Mouse (Mus musculus) telencephalon, adult 2 months (tissue): Measurements from ENCODE around the gene Jdp2.
"Not testable (repeated sequence)": the region's sequence is repeated elsewhere in the genome, so short reads cannot be mapped to it uniquely, and the experiment has no call there.

Experiments
- DNase-seq: peaks from one replicate; pipeline ENCODE4 v3.0.0-alpha.2; 2011; ENCODE audit warnings: low read depth, low spot score

The Jdp2 gene

DNA sequence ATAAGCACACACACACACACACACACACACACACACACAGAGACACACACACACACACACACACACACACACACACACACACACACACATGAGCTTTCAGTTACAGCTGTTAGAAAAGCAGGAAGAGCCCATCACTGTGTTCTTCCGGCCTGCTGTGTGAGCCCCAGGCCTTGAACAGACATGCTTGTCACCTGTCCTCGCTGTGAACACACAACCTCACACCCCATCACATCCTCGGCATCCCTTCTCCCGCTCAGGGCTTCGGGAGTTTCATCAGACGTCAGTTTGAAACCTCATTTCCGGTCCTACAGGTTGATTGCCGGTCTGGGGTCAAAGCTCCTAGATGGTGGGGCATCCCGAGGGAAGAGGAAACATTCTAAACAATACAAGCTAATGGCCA lies 39.1 kb downstream of the Jdp2 start:
- no peak for DNase-seq

DNA sequence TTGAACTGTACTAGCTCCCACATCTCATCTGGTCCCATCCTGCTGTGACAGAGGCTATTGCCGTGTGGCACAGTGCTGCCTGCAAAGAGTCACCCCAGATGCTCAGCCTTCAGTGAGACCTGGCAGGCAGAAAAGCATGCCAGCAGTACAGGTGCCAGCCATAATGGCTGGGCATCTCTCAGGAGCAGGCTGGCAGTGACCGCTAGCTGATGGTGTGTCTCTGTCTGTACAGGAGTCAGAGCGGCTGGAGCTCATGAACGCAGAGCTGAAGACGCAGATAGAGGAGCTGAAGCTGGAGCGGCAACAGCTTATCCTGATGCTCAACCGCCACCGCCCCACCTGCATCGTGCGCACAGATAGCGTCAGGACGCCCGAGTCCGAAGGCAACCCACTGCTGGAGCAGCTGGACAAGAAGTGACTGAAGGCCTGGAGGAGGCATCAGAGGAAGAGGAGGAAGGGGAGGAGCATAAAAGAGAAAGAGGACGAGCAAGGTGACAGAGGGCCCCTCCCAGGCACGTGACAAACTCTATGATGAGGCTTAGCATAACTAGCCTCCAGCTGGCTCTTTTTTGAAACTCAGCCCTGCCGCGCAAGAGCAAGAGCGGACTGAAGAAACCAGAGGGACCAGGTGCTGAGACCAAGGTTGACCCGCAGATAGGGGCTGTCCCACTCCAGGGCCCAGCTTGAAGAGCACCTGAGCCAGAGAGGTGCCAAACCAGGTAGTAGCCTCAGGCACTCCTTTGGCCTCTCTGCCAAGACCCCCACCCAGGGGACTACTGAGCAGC lies 39.9 kb downstream of the Jdp2 start:
- DNase-seq, result no peak

DNA sequence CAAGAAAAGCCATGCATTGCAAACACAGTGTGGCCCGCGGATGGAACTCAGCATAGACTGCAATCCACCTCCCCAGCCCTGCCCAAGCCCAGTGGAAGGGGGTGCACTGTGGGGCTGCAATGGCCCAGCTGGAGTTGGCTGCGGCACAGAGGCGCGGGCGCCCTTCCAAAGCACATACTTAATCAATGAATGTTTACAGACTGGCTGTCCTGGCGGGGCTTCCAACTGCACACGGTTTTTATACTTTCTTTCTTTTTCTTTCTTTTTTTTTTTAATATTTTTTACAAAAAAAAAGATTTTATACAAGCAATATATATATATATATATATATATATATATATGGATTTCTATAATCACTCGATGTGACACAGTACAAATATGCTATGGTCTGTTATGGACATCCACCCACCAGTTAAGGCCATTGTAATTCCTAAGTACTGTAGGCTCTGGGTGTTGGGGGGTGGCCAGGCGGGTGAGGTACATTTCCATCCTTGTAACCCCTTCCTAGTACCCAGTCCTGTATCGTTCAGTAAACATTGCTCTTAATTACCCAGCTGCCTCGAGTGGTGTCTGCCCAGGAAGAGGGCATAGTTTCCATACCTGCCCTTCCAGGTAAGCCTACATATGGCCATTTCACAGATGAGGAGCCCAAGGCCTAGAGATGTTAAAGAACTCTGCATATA lies 40.6 kb downstream of the Jdp2 start:
- DNase-seq, result no peak

DNA sequence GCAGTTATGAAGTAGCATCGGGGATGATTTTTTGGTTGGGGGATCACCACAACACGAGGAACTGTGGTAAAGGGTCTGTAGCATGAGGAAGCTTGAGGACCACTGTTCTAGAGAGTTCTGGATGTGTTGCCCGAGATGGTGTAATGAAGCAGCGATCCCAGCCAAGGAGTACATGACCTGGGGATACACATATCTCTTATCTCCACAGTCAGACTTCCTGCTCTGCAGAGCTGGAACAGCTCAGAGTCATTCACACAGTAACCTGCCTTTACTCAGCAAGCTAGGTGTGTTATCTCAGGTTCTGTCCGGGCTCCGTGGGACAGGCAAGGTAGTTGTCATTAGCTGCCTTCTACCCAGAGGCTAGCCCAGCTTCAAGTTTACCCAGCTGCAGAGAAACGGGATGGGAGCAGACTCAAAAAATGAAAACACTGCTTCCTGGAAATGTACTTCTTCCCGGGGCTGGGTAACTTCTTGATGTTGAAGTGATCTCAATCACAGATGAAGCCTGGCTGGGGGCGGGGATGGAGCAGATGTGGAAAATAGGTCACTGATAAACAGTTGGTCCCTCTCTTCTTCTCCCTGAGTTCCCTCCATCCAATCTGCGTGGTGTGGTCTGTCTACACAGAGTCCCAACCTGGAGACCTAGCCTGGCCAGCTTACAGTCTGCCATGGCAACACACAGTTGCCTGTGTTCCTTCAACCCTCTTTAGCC lies 42.2 kb downstream of the Jdp2 start:
- DNase-seq, result no peak

DNA sequence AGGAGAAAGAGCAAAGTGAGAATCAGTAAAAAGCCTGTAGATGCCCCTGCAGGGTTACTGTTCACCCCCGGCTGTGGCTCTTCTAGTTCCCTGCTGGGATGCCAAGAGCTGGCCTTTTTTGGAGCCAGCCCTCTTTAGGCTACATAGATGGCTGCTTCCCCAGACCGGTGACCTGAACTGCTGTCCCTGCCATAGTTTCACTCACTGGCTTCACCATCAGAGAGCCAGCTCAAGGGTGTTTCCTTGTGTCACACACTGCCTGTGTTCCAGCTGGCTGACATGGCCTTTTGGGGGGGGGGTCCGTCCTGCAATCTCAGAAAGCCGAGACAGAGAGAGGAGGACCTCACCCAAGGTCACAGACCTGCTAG lies 42.7 kb downstream of the Jdp2 start:
- DNase-seq, result no peak

DNA sequence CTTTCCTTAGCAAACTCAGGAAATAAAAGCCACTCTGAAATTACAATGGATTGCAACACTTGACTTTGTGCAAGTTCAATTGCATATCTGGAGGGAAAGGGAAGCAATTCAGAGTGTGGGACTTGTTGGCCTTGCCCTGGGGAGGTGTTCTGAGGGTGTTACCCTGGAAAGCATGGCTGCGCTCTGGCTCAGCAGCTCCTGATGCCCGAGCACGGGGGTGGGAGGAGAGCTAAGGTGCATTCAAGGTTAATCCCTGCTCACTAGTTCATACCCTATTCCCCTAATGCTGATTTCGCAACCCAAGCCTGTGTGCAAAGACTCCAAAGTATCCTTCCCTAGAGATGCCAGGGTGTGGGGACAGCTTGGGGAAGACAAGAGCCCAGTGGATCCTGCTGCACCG lies 44.9 kb downstream of the Jdp2 start:
- DNase-seq, result no peak

DNA sequence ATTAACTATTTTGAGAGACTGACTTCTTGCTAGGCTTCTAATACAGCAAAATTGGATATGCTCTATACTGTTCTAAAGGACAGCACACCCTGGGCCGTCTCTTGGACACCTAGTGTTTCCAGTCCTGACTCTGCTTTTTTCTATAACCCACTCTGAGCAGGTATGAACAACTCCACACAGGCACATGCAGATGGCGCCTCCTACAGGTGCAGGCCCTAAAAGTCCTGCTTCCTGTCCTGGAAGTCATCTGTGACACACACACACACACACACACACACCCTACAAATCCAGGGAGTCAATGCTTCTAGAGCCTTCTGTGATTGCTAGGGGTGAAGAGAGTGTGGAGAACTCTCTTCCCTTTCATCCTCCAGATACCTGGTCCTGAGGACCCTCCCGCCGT lies 46.8 kb downstream of the Jdp2 start:
- DNase-seq, result no peak

DNA sequence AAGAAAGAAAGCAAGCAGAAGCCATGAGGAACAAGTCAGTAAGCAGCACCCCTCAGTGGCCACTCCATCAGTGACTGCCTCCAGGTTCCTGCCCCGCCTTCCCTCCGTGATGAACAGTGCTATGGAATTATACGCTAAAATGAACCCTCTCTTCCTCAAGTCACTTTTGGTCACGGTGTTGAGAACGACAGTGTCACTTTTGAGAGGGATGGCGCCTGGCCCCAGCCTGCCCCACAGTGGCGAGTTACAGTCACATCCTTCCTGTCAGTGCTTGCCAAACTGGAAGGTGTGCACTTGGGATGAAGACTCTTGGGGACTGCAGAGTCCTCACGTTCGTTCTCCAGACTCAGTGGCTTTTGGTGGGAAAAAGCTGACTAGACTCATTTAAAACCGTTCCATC lies 48.5 kb downstream of the Jdp2 start:
- DNase-seq, result no peak

DNA sequence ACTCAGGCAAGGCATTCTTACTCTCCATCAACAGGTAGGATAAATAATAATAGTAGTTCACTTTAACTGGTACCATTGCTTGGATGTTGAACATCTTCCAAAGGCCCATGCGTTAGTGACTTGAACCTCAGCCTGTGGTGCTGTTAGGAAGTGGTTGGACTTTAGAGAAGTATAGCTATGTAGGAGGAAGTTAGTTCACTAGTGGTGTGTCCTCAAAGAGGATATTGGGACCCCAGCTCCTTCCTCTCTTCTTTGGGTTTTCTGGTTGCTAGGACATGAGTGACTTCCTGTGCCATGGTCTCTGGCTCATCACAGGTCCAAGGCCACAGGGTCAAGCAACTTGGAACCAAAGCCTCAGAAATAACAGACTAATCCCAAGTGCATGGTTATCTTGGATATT lies 49.1 kb downstream of the Jdp2 start:
- no peak for DNase-seq

DNA sequence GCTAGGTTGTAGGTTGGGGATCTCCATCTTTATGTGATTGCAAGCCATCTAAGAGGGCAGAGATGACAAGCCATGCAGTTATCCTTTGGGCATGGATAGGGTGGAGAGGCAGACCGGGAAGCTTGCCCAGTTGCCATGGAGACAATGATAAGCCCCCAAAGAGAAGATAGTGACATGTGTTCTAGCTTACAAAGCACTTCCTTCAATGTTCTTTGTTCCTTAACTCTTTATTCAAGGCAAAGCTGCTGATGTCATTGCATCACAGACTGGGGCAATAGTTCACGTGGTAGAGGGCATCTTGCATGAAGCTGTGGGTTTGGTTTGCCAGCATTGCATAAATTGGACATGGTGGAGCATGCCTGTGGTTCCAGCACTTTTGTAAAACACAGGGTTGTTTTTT lies 60.5 kb downstream of the Jdp2 start:
- no peak for DNase-seq

DNA sequence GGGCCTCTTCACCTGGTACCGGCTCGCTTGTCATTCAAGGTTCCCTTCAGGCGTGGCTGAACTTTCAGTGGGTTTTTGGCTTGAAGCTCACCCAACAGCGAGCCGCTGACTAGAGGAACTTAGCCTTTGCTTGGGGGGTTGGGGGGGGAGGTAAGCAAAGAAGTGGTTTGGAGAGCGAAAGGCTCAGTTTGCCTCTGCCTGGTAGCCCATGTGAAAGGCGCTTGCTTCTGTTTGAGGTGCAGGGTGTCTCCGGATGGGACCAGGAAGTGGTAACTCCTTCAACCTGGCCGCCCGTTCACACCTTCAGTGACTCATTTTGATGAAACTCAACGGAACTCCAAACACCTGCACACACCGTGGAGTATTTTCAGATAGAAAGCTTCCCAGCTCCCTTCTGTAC lies 62.0 kb downstream of the Jdp2 start:
- DNase-seq, result no peak

DNA sequence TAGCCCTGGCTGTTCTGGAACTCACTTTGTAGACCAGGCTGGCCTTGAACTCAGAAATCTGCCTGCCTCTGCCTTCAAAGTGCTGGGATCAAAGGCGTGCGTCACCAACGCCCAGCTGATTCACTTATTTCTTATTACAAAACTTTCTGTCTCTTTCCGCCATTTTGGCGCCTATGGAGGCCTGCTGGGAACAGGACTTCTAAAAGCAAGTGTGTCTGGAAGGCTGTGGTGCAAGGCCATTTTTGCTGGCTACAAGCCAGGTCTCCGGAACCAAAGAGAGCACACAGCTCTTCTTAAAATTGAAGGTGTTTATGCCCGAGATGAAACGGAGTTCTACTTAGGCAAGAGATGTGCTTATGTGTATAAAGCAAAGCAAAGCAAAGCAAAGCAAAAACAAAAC lies 63.4 kb downstream of the Jdp2 start:
- not testable (repeated sequence) for DNase-seq

DNA sequence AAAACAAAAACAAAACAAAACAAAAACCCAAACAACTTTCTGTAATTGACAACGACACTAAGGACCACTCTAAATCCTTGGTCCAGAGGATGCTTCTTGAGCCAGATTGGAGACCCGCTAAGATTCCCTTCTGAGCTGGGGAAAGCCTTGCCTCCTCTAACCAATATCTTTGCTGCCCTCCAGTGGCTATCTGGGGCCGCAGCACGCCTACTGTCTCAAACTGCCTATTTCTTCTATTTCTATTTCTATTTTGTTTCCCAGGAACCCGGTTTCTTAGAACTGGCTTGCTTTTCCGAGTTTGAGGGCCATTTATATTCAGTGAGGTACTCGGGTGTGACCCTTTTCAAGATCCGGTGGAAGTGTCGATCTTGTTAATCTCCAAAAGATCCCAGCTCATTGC lies 64.1 kb downstream of the Jdp2 start:
- no peak for DNase-seq

DNA sequence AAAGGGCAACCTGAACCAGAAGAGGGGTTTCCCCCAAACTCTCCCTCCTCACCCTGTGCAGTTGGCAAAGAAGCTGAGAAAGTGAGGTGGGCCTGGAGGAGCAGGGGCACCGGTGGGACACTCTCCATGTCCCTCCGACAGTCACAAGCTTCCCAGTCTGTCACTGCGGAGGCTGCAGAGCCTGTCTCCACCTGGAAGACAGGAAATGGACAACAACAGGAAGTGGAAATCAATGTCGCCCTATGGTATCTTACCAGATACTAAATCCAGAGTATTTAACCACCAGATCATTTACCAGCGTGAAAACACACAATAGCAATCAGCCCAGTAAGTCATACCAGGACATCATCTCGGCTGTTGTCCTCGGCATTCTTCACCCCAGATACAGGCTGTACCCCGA lies 67.3 kb downstream of the Jdp2 start:
- no peak for DNase-seq

DNA sequence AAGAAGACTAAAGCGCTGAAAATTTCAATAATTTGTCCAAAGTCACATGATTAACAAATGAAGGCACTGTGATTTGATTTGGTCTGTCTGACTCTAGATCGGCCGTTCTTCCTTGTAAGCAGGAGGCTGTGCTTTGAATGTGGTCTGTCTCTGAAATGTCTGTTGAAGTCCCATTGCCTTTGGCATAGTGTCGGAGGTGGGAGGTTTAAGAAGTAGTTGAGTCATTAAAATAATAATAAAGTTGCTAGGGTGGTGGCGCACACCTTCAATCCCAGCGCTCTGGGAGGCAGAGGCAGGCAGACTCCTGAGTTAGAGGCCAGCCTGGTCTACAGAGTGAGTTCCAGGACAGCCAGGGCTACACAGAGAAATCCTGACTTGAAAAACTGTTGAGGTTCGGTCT lies 68.2 kb downstream of the Jdp2 start:
- DNase-seq, result no peak

DNA sequence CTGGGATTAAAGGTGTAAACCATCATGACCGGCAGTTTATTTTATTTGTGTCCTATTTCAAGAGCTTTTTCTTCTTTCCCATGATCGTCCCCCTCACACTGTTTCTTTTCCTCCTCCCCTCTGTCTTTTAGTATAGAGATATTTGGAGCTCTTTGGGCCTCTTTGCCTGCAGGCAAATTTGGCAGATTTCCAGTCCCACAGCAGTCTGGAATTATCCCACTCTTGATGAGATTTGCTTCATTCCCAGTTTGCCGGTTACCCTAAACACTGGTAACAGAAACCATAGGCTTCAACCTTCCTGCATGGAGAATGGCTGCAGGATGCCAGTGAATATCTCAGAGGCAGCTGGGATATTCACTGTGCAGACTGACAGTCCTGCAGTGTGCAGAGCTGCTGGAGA lies 69.9 kb downstream of the Jdp2 start:
- DNase-seq, result no peak

DNA sequence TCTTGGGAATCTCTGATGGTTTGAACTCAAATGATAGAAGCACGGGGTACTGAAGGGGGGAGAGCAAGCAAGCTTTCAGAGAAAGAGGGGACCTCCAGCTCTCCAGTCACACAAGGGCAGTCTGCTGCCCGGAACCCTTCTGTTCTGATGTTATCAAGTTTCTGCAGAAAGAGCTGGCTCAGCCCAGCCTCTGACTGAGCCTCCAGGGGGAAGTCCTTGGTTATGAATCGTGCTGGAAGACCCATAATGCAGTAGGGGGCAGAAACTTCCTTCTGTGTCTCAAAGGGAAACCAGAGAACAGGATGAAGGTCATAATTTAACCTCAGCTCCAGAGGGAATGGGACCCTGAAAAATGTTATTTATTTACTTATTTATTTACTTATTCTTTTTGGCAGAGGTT lies 71.3 kb downstream of the Jdp2 start:
- no peak for DNase-seq

DNA sequence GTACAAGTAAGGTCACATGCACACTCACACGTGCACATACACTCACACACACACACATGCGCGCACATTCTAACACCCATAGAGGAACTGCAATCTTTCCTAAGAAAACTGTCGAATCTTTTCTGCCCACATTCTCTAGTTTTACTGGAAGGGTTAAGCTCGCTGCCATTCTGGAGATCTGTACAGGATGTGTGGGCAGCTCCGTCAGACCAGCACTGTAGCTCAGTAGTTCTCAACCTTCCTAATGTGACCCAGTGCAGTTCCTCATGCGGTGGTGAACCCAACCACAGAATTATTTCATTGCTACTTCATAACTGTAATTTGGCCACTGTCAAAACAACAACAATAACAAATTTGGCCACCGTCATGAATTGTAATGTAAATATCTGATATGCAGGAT lies 75.1 kb downstream of the Jdp2 start:
- no peak for DNase-seq

DNA sequence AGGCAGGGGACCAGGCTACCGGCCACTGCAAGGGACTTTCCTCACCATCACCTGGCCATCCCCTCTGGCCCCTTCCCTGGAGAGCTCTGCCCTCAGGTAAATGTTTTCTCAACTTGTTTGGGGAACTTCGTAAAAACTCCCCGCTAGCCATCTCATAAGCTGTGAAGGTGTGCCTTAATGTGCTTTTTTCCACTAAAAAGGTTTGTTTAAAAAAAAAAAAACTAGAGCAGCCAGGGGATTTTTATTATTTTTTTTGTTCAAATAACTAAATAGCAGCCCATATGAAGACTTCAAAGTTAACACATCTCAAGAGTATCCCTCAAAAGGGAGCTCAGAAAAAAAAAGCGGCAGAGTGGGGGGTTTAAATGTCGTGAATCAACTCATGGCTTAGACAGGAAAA lies 80.3 kb downstream of the Jdp2 start:
- no peak for DNase-seq

DNA sequence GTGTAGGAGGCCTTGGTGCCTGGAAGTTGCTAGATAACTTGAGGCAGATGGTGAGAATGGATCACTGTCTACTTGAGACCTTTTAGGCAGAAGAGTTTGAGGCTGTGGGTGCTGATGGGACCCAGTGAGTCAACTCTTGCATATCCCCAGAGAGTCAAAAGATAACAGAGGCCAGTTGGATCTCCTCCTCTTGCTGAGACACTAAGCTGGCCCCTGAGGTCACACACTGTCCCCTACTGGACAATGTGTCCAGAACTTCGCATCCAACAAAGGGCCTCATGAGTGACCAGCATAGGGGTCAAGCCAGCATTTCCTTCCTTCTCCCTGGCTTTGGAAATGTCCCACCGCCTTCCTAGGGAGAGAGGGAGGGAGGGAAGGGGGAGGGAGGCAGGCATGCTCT lies 81.0 kb downstream of the Jdp2 start:
- no peak for DNase-seq

DNA sequence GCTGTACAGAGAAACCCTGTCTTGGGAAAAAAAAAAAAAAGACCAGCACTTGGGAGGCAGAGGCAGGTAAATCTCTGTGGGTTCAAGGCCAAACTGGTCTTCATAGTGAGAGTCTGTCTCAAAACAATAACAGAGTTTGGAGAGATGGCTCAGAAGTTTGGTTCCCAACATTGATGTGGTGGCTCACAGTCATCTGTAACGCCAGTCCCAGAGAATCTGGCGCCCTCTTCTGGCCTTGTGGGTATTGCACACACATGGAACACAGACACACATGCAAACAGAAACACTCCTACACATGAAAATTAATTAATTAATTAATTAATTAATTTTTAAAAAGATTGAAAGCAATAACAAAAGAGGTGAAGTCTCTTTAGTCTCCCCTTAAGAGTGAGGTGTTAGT lies 83.5 kb downstream of the Jdp2 start:
- no peak for DNase-seq

DNA sequence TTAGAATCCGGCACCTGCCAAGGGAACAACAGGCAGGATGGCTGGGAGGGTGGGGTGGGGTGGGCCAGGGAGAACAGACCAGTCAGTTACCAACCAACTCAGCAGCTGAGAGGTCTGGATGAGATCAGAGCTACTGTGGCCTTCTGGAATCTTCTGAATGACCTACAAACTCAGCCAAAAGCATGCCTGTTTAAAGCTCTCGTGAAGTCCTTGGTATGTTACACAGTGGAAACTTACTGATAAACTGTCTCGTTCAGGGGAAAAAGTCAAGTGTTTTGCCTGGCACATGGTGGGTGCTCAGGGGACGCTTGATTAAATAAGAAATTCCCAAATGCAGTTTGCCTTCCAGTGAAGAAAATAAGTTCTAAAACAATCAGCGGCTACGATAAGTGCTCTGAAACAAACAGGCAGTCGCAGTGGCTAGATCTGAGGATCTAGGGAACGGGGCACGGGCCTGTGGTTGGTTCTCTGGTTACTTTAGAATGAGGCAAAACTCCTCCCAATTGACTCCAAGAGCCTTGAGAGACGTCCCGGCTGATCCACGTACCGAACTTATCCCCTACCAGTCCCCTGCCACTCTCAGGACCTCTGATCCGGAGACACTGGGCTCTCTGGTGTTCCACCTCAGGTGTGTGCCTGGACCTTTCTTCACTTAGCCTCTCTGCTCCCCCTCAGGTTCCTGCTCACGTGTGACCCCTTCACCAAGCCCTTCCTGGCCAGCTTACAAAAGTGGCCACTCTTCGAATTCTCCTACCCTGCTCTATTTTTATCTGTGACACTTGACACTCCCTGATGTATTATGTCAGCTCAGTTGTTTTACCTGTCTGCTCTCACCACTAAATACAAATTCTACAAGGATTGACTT lies 85.8 kb downstream of the Jdp2 start:
- DNase-seq, result no peak
